Mouse (Mus musculus) E14TG2a.4 (cell line): Measurements from ENCODE around the gene Mapkbp1.

Source experiments
- CTCF ChIP-seq: conservative IDR thresholded peaks from 2 replicates; pipeline ENCODE4 v1.5.1; 2014; ENCODE audit warnings: low read length
- POU5F1 ChIP-seq: IDR thresholded peaks from 2 replicates; pipeline ENCODE4 v1.6.1; 2014; ENCODE audit warnings: low read length, borderline replicate concordance

DNA sequence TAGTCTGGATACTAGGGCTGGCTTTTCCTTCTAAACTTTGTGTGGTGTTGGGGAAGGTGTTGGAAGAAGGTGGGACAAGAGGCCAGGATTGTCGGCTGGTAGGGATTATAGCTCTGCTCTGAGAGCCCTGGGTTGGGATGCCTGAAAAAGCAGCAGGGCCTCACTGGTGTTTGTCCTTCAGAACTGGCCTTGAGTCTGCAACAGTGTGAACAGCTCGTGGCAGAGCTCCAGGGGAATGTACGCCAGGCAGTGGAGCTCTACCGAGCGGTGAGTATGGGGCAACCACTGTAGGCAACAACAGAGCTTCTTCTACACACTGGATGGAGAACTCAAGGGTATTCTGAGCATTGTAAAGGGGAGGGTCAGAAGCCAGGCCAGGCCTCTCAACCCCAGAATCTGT is 51.8 kb downstream of the Mapkbp1 start:
- TF ChIP-seq CTCF (no peak), POU5F1 (no peak)
